Comparison of ENCODE assay signal across 17 mouse cellular contexts in the genomic region with DNA sequence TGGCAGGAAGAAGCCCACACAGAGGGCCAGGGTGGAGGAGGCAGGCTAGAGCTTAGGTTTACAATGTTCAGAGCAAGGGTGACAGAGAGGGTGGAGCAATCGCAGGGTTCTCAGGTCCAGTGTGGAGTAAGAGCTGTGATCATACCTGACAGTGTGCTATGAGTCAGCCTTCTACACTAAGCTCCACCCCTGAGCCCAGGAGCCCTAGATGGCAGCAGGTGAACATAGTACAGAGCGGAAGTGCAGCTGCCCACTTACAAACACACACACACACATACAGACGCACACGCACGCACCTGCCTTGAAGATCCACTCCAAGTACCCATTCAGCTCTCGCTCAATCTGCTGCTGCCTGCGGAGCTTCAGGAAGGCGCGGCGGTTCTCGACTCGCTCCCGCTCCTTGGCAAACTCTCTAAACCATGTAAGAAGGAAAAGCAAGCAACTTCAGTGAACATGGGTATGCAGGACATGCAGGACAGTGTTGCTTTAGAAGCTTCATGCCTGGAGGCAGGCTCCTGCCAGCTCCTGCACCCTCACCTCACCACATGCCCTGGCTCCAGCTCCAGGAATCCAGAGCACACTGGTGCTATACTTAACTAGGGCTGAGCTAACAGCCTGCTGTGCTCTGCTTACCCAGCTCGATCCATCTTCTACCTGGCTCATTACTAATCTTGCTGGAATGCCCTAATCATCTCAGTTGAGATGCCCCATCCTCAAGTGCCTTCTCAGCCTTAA. TPM values are rescaled to one million over a fixed set of nuclear protein-coding genes. Genes with fewer than 3 reads are reported as not detected.
DNase-seq lines count a peak whose midpoint lies in the region; ATAC-seq lines count a peak whose summit lies in the region.
"Had no signal": no experiment of that assay in that cellular context is flagged by ENCODE, and none has a peak within 500 bp of the region (broad histone marks: within the 10 kb centered on the region; RNA-seq: fewer than 3 reads in every experiment).

No protein-coding gene starts in this region.

- intact Hi-C loops in left cerebral cortex, postnatal 25 days (cut with DNase I): no loop called here

- H3K4me2 ChIP-seq in embryonic facial prominence, embryonic 15.5 days (replicated peaks): no peak overlapping the region

- 91% methylated on average over 14 of the region's 14 CpGs for WGBS in embryonic facial prominence, embryonic 15.5 days
- 92% methylated on average over 14 of the region's 14 CpGs for WGBS in embryonic facial prominence, embryonic 10.5 days

- H3K27ac ChIP-seq in embryonic facial prominence, embryonic 15.5 days (replicated peaks): no peak overlapping the region
- no peak overlapping the region for H3K27ac ChIP-seq in embryonic facial prominence, embryonic 10.5 days (replicated peaks)
- H3K27ac ChIP-seq: hindbrain, embryonic 10.5 days; liver, embryonic 14.5 days had no signal

- no peaks in the 10 kb centered on the region for H3K36me3 ChIP-seq in embryonic facial prominence, embryonic 15.5 days
- 0 out of 2 replicates have a peak, but pooled peaks cover 2% of the 10 kb centered on the region for H3K36me3 ChIP-seq in embryonic facial prominence, embryonic 10.5 days (replicated peaks)

- 0 out of 2 replicates have a peak, but pooled peaks have one; percentile 7 for ATAC-seq in embryonic facial prominence, embryonic 15.5 days (ENCODE audit: insufficient number of reproducible peaks, low FRiP score, low TSS enrichment, low read depth)
- ATAC-seq in monocyte, adult 5-6 weeks (replicated peaks; ENCODE audit: insufficient number of reproducible peaks, low FRiP score, low TSS enrichment, poor library complexity, severe bottlenecking): no peak

- no peaks in the 10 kb centered on the region for H3K9me3 ChIP-seq in embryonic facial prominence, embryonic 15.5 days (replicated peaks)
- H3K9me3 ChIP-seq in embryonic facial prominence, embryonic 10.5 days: no peaks in the 10 kb centered on the region
- H3K9me3 ChIP-seq: hindbrain, embryonic 10.5 days had no signal

- H3K27me3 ChIP-seq in embryonic facial prominence, embryonic 15.5 days: no peaks in the 10 kb centered on the region
- no peaks in the 10 kb centered on the region for H3K27me3 ChIP-seq in embryonic facial prominence, embryonic 10.5 days (replicated peaks; ENCODE audit: low read depth, poor library complexity, severe bottlenecking)
- H3K27me3 ChIP-seq: CH12.LX had no signal

- DNase-seq in embryonic facial prominence, embryonic 10.5 days (ENCODE audit: low spot score): no peak
- peak; percentile 14 for DNase-seq in A20 (ENCODE audit: low read depth, low spot score)
- DNase-seq in lung, adult 18-20 months: peak; percentile 51 to 67
- DNase-seq in lung, postnatal 36 days: peak; percentile 62
- no peak for DNase-seq in left cerebral cortex, postnatal 25 days (ENCODE audit: low spot score in 2 of 2)
- no peak for DNase-seq in embryo, embryonic 9.5 days (ENCODE audit: extremely low spot score)
- DNase-seq: adrenal gland, postnatal 25 days; cerebellum, postnatal 10 days; gastrocnemius, postnatal 14 days; kidney, adult 2 months; kidney, postnatal 36 days; left cerebral cortex, postnatal 4 days had no signal

- no peak overlapping the region for H3K4me3 ChIP-seq in embryonic facial prominence, embryonic 15.5 days (replicated peaks)
- H3K4me3 ChIP-seq in embryonic facial prominence, embryonic 10.5 days: no peak overlapping the region
- H3K4me3 ChIP-seq: hindbrain, embryonic 10.5 days had no signal

- no peaks in the 10 kb centered on the region for H3K4me1 ChIP-seq in embryonic facial prominence, embryonic 15.5 days
- H3K4me1 ChIP-seq in embryonic facial prominence, embryonic 10.5 days: no peaks in the 10 kb centered on the region
- H3K4me1 ChIP-seq: hindbrain, embryonic 10.5 days had no signal

- H3K9ac ChIP-seq in embryonic facial prominence, embryonic 15.5 days: no peak overlapping the region
- H3K9ac ChIP-seq: liver, embryonic 14.5 days had no signal

RNA-seq across cellular contexts. Expression of a gene that starts 43.1 kb away (rescaled TPM):
- polyA plus RNA-seq in embryonic facial prominence, embryonic 15.5 days (2015; fragmentation: Nextera tagmentation; extraction: Ambion mirVana): 1.2 and 1.3 TPM in 2 replicates
- 3.2 and 3.6 TPM in 2 replicates for polyA plus RNA-seq in embryonic facial prominence, embryonic 10.5 days (2016; fragmentation: Nextera tagmentation; extraction: Ambion mirVana)
- not detected in 3 replicates for total RNA-seq in monocyte, adult 5-6 weeks (2017)
- total RNA-seq in left cerebral cortex, postnatal 25 days (2021): 10 to 100 TPM; 87.9 to 95.9 TPM

Comparison
In these comparisons a context has a peak if more than half of its experiments do, and no peak if none do; other contexts are left out.
1. DNase-seq: peak in A20 (single experiment), lung, adult 18-20 months (2 of 2) and lung, postnatal 36 days (single experiment); none in embryonic facial prominence, embryonic 10.5 days (single experiment), left cerebral cortex, postnatal 25 days (0 of 2) and embryo, embryonic 9.5 days (single experiment).
2. RNA of a gene that starts 43.1 kb away (total RNA-seq): 87.9 to 95.9 TPM in left cerebral cortex, postnatal 25 days; not detected in monocyte, adult 5-6 weeks; every median in the first group is over 10 times any median in the second.